ENCODE assay signal across 29 mouse cellular contexts in the genomic region with DNA sequence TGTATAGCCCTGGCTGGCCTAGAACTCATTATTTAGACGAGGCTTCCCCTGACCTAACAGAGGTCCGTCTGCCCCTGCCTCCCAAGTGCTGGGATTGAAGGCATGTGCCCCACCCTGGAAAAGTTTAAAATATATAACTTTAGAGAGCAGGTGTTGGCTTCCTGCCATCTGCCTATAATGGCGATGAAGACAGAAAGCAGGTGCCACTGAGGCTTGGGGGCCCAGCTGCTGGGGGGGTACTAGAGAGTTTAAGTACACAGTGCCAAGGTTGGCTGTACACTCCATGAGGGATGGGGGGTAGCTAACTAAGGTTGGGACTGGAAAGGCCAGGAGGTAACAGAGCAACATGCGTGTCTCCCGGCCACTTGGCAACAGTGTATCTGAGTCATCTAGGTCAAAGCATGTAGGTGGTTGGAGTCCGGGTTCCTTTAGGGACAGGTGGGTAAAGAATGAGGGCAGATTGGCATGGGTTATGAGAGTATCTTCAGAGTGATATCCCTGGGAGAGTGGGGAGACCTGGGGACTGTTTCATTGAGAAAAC. TPM values are rescaled to one million over a fixed set of nuclear protein-coding genes. Genes with fewer than 3 reads are reported as not detected.
DNase-seq lines count a peak whose midpoint lies in the region; ATAC-seq and TF ChIP-seq lines count a peak whose summit lies in the region.
"Had no signal": no experiment of that assay in that cellular context is flagged by ENCODE, and none has a peak within 500 bp of the region (broad histone marks: within the 10 kb centered on the region; RNA-seq: fewer than 3 reads in every experiment).

No protein-coding gene starts in this region.

- no peak overlapping the region for H3K27ac ChIP-seq in stomach, embryonic 16.5 days (ENCODE audit: low read length)
- H3K27ac ChIP-seq in stomach, postnatal 0 days (replicated peaks) = no peak overlapping the region
- H3K27ac ChIP-seq: embryonic facial prominence, embryonic 12.5 days; forebrain, embryonic 12.5 days; heart, embryonic 13.5 days; hindbrain, embryonic 14.5 days; kidney, postnatal 0 days; limb, embryonic 13.5 days; lung, embryonic 15.5 days; neural tube, embryonic 12.5 days had no signal

- no peak for TF ChIP-seq CTCF in stomach, postnatal 0 days (IDR thresholded peaks at IDR 0.05; ENCODE audit: low read depth)

- no peaks in the 10 kb centered on the region; the same call in 1 of the 2 replicates for H3K36me3 ChIP-seq in stomach, embryonic 16.5 days (ENCODE audit: control insufficient read depth, insufficient read depth, low read length)
- no peaks in the 10 kb centered on the region; the same call in 1 of the 2 replicates for H3K36me3 ChIP-seq in stomach, postnatal 0 days (ENCODE audit: control insufficient read depth, insufficient read depth, low read length)

- H3K4me3 ChIP-seq in stomach, embryonic 16.5 days (replicated peaks; ENCODE audit: low read length) = no peak overlapping the region
- no peak overlapping the region for H3K4me3 ChIP-seq in stomach, postnatal 0 days (ENCODE audit: low read depth, low read length)
- H3K4me3 ChIP-seq: embryonic facial prominence, embryonic 12.5 days; erythroblast, embryonic 14.5 days; forebrain, embryonic 12.5 days; heart, embryonic 13.5 days; limb, embryonic 13.5 days; lung, embryonic 15.5 days; neural tube, embryonic 12.5 days had no signal

- 62% methylated on average over 6 of the region's 6 CpGs for WGBS in stomach, embryonic 16.5 days
- 57% methylated on average over 6 of the region's 6 CpGs for WGBS in stomach, postnatal 0 days

- H3K9ac ChIP-seq in stomach, embryonic 16.5 days (ENCODE audit: low read length) = no peak overlapping the region
- no peak overlapping the region for H3K9ac ChIP-seq in stomach, postnatal 0 days (ENCODE audit: low read length)
- H3K9ac ChIP-seq: embryonic facial prominence, embryonic 12.5 days; forebrain, embryonic 12.5 days; heart, embryonic 13.5 days; hindbrain, embryonic 14.5 days; limb, embryonic 13.5 days; lung, embryonic 15.5 days; neural tube, embryonic 12.5 days had no signal

- no peaks in the 10 kb centered on the region for H3K4me1 ChIP-seq in stomach, embryonic 16.5 days (ENCODE audit: control insufficient read depth, insufficient read depth, low read length)
- no peaks in the 10 kb centered on the region for H3K4me1 ChIP-seq in stomach, postnatal 0 days (replicated peaks; ENCODE audit: control insufficient read depth, insufficient read depth)
- H3K4me1 ChIP-seq: embryonic facial prominence, embryonic 12.5 days; forebrain, embryonic 12.5 days; neural tube, embryonic 12.5 days had no signal

- peak; percentile 42 to 59 for DNase-seq in cerebellum, adult 18-20 months
- DNase-seq in stomach, postnatal 0 days (ENCODE audit: low spot score) = no peak
- DNase-seq in cerebellum, postnatal 25 days = peak; percentile 51 to 64
- DNase-seq in testis, postnatal 10 days (ENCODE audit: low spot score) = peak; percentile 38
- DNase-seq in retina, postnatal 1 day = no peak
- no peak for DNase-seq in spleen, postnatal 10 days (ENCODE audit: low spot score in 2 of 2)
- DNase-seq: adrenal gland, postnatal 10 days; gastrocnemius, postnatal 10 days; heart, postnatal 10 days; kidney, adult 2 months; kidney, postnatal 4 days; right cerebral cortex, postnatal 4 days; thymus, adult 2 months had no signal

- H3K4me2 ChIP-seq in stomach, embryonic 16.5 days (ENCODE audit: low read depth, low read length) = no peak overlapping the region
- no peak overlapping the region for H3K4me2 ChIP-seq in stomach, postnatal 0 days (replicated peaks; ENCODE audit: low read depth)
- H3K4me2 ChIP-seq: embryonic facial prominence, embryonic 12.5 days; forebrain, embryonic 12.5 days; heart, embryonic 13.5 days; hindbrain, embryonic 14.5 days; limb, embryonic 13.5 days; liver, embryonic 11.5 days; lung, embryonic 15.5 days; midbrain, embryonic 11.5 days; neural tube, embryonic 12.5 days had no signal

- no peak for TF ChIP-seq EP300 in stomach, postnatal 0 days (optimal IDR thresholded peaks at IDR 0.05)

- no peak for ATAC-seq in cerebellum, adult (ENCODE audit: insufficient number of reproducible peaks, low FRiP score, low TSS enrichment)
- ATAC-seq in stomach, embryonic 16.5 days (ENCODE audit: insufficient read depth, low FRiP score) = peak; percentile 23; the same call in 1 of the 2 replicates
- ATAC-seq in stomach, postnatal 0 days (ENCODE audit: low FRiP score, low TSS enrichment) = no peak
- ATAC-seq: inflammation-experienced regulatory T-cells, adult 6 months; midbrain, embryonic 16.5 days; Patski had no signal

- H3K9me3 ChIP-seq in stomach, embryonic 16.5 days (replicated peaks; ENCODE audit: control insufficient read depth, low read length) = no peaks in the 10 kb centered on the region
- no peaks in the 10 kb centered on the region for H3K9me3 ChIP-seq in stomach, postnatal 0 days (ENCODE audit: control insufficient read depth, low read length)
- H3K9me3 ChIP-seq: embryonic facial prominence, embryonic 12.5 days; forebrain, embryonic 12.5 days; heart, embryonic 13.5 days; limb, embryonic 13.5 days; lung, embryonic 15.5 days; neural tube, embryonic 12.5 days had no signal

- H3K27me3 ChIP-seq in stomach, embryonic 16.5 days (ENCODE audit: control insufficient read depth, insufficient read depth, low read length) = no peaks in the 10 kb centered on the region
- H3K27me3 ChIP-seq in stomach, postnatal 0 days (ENCODE audit: control insufficient read depth, insufficient read depth, low read length) = no peaks in the 10 kb centered on the region
- H3K27me3 ChIP-seq: embryonic facial prominence, embryonic 12.5 days; forebrain, embryonic 12.5 days; heart, embryonic 13.5 days; limb, embryonic 13.5 days; lung, embryonic 15.5 days; neural tube, embryonic 12.5 days; Patski had no signal

RNA-seq across cellular contexts. Expression of gene Ivd, which starts 12.2 kb away (rescaled TPM):
- polyA plus RNA-seq in stomach, embryonic 16.5 days (2015; fragmentation: Nextera tagmentation; extraction: Ambion mirVana) = 64.3 and 65.4 TPM in 2 replicates
- 30.9 and 35.9 TPM in 2 replicates for polyA plus RNA-seq in stomach, postnatal 0 days (2015; fragmentation: Nextera tagmentation; extraction: Ambion mirVana)

RNA-seq across cellular contexts. Expression of gene Bahd1, which starts 26.2 kb away (rescaled TPM):
- 3.4 and 3.6 TPM in 2 replicates for polyA plus RNA-seq in stomach, embryonic 16.5 days (2015; fragmentation: Nextera tagmentation; extraction: Ambion mirVana)
- polyA plus RNA-seq in stomach, postnatal 0 days (2015; fragmentation: Nextera tagmentation; extraction: Ambion mirVana) = 3.7 and 3.8 TPM in 2 replicates

RNA-seq across cellular contexts. Expression of gene Chst14, which starts 52.3 kb away (rescaled TPM):
- 20.1 and 21.1 TPM in 2 replicates for polyA plus RNA-seq in stomach, embryonic 16.5 days (2015; fragmentation: Nextera tagmentation; extraction: Ambion mirVana)
- 13.6 and 14.2 TPM in 2 replicates for polyA plus RNA-seq in stomach, postnatal 0 days (2015; fragmentation: Nextera tagmentation; extraction: Ambion mirVana)

Comparison
In these comparisons a context has a peak if more than half of its experiments do, and no peak if none do; other contexts are left out.
1. DNase-seq: peak in cerebellum, adult 18-20 months (2 of 2), cerebellum, postnatal 25 days (2 of 2) and testis, postnatal 10 days (single experiment); none in stomach, postnatal 0 days (single experiment), retina, postnatal 1 day (single experiment) and spleen, postnatal 10 days (0 of 2).